Mouse (Mus musculus) kidney, postnatal 36 days (tissue): Measurements from ENCODE around the gene Uso1.
"Not testable (repeated sequence)": the region's sequence is repeated elsewhere in the genome, so short reads cannot be mapped to it uniquely, and the experiment has no call there.

Experiments used
- DNase-seq, 2 experiments: peaks; one replicate each; pipeline ENCODE4 v3.0.0; 2021 to 2022; ENCODE audit warnings: mixed read lengths in 2 of 2

Uso1 gene

DNA sequence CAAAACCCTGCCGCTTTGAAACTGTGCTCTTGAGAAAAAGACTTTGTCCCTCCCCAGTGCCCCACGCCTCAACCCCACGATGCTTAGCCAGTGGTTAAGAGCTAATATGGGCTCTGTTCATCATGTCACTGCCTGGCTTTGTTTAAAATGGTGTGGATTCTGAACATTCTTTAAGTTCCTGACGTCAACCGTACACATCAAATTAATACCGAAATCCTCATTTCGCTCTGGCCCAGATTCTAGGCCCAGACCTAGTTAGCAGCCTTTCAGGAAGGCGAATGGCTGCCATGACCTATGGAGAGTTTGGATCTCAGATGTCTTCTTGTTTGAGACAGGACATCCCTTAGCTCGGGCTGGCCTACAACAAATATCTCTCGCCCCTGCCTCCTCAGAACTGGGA lies 10.0 kb upstream of the Uso1 start:
- no peak for DNase-seq

- peak; percentile 43 to 62 for DNase-seq
These were observed 9.2 kb upstream of the Uso1 start for GRCm38 (mm10) chr5:92128570-92128969.

- DNase-seq = no peak
These were observed 8.4 kb upstream of the Uso1 start for GRCm38 (mm10) chr5:92129321-92129768.

- no peak for DNase-seq
These were observed 7.6 kb upstream of the Uso1 start for GRCm38 (mm10) chr5:92130040-92130682.

GRCm38 (mm10) chr5:92132127-92132526 lies 5.6 kb upstream of the Uso1 start:
- no peak for DNase-seq

GRCm38 (mm10) chr5:92133006-92133405 lies 4.7 kb upstream of the Uso1 start:
- not testable (repeated sequence) for DNase-seq

DNA sequence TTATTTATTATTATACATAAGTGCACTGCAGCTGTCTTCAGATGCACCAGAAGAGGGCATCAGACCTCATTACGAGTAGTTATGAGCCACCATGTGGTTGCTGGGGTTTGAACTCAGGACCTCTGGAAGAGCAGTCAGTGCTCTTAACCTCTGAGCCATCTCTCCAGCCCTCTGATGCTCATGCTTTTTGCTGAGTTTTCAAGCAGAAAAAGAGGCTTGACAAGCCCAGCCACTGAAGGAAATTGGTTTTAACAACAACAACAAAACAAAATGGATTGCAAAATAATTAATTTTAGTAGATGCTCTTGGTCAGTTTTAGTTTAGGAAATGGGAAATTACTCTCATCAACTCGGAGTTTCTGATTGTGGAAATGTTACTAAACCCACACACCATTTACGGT lies 2.8 kb upstream of the Uso1 start:
- DNase-seq = no peak

GRCm38 (mm10) chr5:92136536-92137238 lies 1.1 kb upstream of the Uso1 start:
- DNase-seq = no peak

DNA sequence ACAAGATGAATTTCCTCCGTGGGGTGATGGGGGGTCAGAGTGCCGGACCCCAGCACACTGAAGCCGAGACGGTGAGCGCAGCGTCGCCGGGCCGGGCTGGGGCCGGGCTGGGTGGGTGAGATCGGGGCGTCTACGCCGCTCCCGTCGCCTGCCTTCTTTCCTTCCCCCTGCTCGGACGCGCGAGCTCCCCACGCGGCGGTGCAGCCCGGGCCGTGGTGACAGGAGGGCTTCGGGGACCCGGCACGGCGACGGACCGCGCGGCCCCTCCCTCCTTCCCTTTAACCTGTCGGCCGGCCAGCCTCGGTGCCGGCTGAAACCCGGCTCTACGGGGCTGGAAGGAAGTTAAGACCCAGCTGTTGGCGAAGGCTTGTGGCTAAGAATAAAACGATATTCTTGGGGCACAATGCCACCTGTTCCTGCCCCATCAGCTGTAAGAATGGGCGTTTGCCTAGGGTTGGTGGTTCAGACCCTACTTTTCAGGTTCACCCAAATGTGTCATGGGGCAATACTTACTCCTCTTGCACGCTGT lies 419 bp downstream of the Uso1 start:
- DNase-seq = peak; percentile 28 to 71

- DNase-seq = no peak
These were observed 1.5 kb downstream of the Uso1 start for GRCm38 (mm10) chr5:92139191-92139590.

DNA sequence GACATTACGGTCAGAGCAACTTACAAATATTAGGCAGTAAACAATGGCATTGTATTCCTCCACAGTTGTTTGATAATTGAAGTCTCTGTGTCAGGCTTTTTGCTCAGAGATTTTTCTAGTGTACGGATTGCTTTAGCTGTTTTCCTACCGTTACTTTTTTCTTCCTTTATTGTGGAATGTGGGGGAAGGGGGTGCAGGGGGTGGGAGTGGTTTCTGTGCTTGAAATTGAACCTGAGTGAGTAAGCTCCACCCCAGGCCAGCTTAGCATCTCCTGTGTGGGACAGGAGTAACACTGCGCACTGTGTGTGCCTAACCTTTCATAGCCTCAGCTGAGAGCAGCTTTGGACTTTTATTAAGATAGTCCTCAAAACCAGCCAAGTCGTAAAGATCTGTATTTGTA lies 4.0 kb downstream of the Uso1 start:
- no peak for DNase-seq

DNA sequence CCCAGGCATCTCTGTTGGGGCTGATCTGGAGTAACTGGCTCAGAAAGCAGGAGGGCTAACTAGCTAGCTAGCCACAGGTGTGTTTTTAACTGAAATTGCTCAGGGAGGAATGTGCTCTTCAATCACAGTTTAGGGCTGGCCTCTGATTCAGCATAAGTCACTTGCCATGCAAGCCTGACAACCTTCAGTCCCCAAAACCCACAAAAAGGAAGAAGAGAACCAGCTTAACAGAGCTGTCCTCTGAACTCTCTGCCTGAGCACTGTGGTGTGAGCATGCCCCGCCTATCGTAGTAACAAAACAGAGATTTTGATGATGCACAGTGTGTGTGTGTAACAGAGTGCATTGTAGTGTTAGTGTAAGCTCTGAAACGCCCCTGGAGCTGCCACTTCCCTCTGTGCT lies 4.7 kb downstream of the Uso1 start:
- DNase-seq = no peak

DNA sequence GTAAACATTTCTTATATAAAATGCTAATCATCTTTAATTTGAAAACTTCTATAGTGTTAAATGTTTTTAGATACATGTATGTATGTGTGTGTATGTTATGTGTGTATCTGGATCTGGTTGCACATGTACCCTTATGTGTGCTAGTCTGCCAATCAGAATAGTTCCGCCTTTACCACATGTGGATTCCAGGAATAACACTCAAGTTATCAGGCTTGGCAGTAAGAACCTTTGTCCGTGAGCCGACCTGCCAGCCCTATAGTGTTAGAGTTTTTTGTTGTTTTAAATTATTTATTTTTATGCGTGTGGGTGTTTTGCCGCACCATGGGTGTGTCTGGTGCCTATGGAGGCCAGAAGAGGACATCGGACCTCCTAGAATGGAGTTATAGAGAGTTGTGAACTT lies 5.9 kb downstream of the Uso1 start:
- DNase-seq = no peak

DNA sequence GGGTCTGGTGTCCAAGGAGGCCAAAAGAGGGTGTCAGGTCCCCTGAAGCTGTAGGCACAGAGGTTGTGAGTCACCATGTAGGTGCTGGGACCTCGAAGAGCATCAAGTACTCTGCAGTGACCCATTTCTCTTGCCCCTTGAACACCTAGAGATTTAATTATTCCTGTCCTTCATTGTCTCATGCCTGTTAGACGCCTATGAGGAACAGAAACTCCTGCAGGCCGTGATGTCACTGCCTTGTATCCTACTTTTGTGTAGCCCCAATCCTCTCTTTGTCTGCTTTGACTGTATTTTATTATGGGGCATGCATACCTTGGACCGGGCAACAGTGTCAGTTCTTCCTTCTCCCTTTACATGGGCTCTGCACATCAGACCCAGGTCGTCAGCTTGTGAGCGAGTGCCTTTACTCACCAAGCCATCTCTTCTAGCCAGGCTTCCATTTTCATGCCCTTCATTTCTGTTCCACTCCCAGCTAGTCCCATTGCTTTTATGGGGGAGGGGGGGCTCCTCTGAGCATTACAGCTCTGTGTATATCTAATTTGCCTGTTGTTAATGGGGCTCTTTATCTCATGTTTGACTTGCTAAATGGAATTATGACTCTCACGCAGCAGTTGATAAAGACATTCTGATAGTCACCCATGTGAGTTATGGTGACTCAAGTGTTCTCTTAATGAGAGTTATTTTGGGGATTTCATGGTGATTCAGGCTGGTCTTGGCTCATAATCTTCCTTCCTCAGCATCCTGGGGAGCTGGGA lies 7.4 kb downstream of the Uso1 start:
- DNase-seq = no peak

DNA sequence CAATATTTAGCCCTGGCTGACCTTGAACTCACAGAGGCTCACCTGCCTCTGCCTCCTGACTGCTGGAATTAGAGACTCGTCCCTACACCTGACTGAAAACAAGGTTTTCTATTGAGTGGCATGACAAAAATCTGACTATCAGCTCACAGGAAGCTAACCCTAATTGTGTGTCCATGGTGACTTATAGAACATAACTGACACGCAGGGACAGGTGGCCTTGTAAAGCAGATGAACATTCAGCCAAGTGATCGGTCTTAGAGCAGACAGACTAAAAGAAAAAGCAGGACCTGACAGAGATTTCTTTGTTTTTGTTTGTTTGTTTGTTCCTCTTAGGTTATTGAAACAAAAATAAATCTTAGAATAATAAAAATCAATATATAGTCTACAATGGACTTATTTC lies 10.5 kb downstream of the Uso1 start:
- DNase-seq = no peak

GRCm38 (mm10) chr5:92149330-92149982 lies 11.7 kb downstream of the Uso1 start:
- DNase-seq = no peak

DNA sequence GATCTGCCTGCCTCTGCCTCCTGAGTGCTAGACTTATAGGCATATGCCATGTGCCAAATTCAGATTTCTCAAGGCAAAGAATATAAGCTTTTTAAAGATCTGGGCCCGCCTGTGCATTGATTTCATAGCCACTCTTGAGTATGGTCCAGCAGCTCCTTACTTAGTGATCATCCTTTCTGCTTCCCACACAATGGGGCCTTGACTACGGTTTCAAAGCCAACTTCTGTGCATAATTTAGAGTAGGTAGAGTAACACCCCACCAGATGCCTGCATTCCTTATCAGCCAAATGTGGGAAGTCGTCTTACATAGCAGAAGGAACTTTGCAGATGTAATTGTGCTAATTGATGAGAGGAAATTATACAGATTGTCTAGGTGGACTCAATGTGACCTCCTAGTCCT lies 17.1 kb downstream of the Uso1 start:
- DNase-seq = no peak

GRCm38 (mm10) chr5:92165976-92166375 lies 28.2 kb downstream of the Uso1 start:
- DNase-seq = no peak

DNA sequence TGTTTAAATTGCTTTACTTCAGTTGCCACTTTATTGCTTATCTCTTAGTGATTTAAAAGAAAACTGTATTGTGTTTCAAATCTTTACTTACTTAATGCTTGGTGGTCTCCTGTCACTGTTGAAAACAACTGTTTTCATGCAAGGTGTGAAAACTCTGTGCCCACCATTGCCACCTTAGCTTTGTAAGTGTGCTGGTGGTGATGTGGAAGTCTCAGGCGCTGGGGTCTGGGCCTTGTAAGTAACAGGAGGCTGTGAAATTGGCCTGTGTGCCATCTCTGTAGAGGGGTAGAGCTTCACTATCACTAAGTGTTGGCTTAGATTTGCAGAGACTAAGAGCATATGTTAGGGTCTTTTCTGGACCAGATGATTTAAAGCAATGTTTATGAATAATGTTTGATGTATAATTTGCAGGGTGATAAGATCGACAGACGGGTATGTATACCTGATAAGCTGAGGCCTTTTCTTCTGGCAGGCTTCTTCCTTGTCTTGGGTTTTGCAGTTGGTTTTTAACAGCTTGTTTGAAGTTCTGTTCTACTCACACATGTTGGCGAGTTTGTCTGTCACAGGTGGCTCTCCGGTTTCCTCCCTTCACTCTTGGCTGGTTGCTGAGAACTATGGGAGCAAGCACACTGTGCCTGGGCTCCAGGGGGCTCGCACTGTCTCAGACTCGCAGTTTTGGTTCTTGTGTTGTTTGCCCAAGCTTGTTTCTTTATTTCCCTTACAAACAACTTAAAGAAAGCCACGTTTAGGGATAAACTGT lies 45.5 kb downstream of the Uso1 start:
- no peak for DNase-seq

DNA sequence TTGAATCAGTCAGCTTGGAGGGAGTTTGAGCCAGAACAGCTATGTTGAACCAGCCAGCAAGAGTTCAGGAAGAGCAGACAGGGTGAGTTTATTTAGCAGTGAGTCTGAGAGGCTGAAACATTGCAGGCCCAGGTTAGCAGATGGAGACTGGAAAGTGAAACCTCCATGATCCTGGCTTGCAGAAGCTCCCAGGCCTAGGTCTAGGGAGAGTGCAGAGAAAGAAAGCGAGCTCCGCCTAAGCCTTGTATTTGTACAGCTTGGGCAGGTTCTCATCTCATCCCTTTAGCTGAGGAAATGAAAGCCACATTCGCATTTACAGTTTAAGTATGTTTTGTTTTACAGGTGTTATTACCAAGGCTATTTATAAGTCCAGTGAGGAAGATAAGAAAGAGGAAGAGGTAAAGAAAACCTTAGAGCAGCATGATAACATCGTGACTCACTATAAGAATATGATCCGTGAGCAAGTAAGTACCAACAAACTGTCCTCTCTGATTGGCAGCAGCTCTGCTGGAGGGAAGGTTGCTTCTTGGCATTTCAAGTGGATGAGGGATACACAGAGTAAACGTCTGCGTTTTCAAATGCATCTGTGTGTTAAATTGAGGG lies 51.2 kb downstream of the Uso1 start:
- no peak for DNase-seq

GRCm38 (mm10) chr5:92195716-92196115 lies 58.0 kb downstream of the Uso1 start:
- DNase-seq = peak; percentile 41 to 83
